Mouse (Mus musculus) heart, embryonic 14.5 days (tissue): ENCODE measurements around the gene Nfic. TPM values are rescaled to one million over a fixed set of nuclear protein-coding genes. Genes with fewer than 3 reads are reported as not detected.
A peak's percentile ranks its signal among the peaks of the same experiment; 100 is the strongest.

Source experiments
- ATAC-seq: fragments of 200-750 bp; cut with Nextera tagmentation; 2 replicates; pipeline ENCODE4 v1.8.0; 2017; ENCODE audit warnings: low read depth, moderate TSS enrichment; ENCODE audit not compliant: insufficient number of reproducible peaks, insufficient read depth, low FRiP score
- H3K27ac ChIP-seq, 2 experiments: fragments of 200-500 bp in 1 of 2; fragments of 300-500 bp in 1 of 2; sonication (generic) in 1 of 2; replicated peaks in 1 of 2; 2 replicates each; pipeline ENCODE4 v1.5.1; 2012 to 2014; ENCODE audit warnings: low read depth in 2 of 2, low read length in 2 of 2, control low read depth in 1 of 2, mild to moderate bottlenecking in 1 of 2, mixed read lengths in 1 of 2; ENCODE audit not compliant: control insufficient read depth in 1 of 2, insufficient read depth in 1 of 2
- H3K27me3 ChIP-seq: fragments of 300-500 bp; sonication (generic); 2 replicates; pipeline ENCODE4 v1.6.1; 2014; ENCODE audit warnings: mild to moderate bottlenecking, low read length, control low read depth; ENCODE audit not compliant: control insufficient read depth, insufficient read depth
- H3K36me3 ChIP-seq: fragments of 300-500 bp; sonication (generic); 2 replicates; pipeline ENCODE4 v1.6.1; 2014; ENCODE audit warnings: mild to moderate bottlenecking, control low read depth, low read length, mixed read lengths; ENCODE audit not compliant: control insufficient read depth, insufficient read depth
- H3K4me1 ChIP-seq, 2 experiments: fragments of 200-500 bp in 1 of 2; fragments of 300-500 bp in 1 of 2; sonication (generic) in 1 of 2; 2 replicates each; pipeline ENCODE4 v1.6.1; 2012 to 2014; ENCODE audit warnings: low read length in 2 of 2, control low read depth in 1 of 2, mixed read lengths in 1 of 2; ENCODE audit not compliant: control insufficient read depth in 2 of 2, insufficient read depth in 2 of 2
- H3K4me2 ChIP-seq: fragments of 300-500 bp; sonication (generic); 2 replicates; pipeline ENCODE4 v1.6.1; 2014; ENCODE audit warnings: mild to moderate bottlenecking, low read length
- H3K4me3 ChIP-seq, 2 experiments: fragments of 200-500 bp in 1 of 2; fragments of 300-500 bp in 1 of 2; sonication (generic) in 1 of 2; 2 replicates each; pipeline ENCODE4 v1.5.1; 2012 to 2014; ENCODE audit warnings: low read length in 2 of 2, mild to moderate bottlenecking in 2 of 2, control low read depth in 1 of 2, low read depth in 1 of 2, moderate library complexity in 1 of 2; ENCODE audit not compliant: control insufficient read depth in 1 of 2, insufficient read depth in 1 of 2
- H3K9ac ChIP-seq: fragments of 300-500 bp; sonication (generic); 2 replicates; pipeline ENCODE4 v1.6.1; 2014; ENCODE audit warnings: mild to moderate bottlenecking, low read length
- H3K9me3 ChIP-seq: fragments of 300-500 bp; sonication (generic); 2 replicates; pipeline ENCODE4 v1.6.1; 2016; ENCODE audit warnings: low read length, control low read depth; ENCODE audit not compliant: control insufficient read depth
- WGBS: fragments of 180-500 bp; shearing (Covaris S2); extraction: QIAGEN DNeasy Blood & Tissue Kit; methylation state at CpG from one replicate; pipeline ENCODE4 v1.1.7; 2014; 5-methylcytosine and 5-hydroxymethylcytosine counted together
- polyA plus RNA-seq: library from polyadenylated mRNA; unstranded; fragments of >200 nt; fragmentation: Nextera tagmentation; extraction: Ambion mirVana; gene quantifications from 2 replicates; pipeline ENCODE4 v1.2.1, GENCODE M21; 2014

Gene Nfic
- 45.0 and 47.0 TPM in 2 replicates for polyA plus RNA-seq

DNA sequence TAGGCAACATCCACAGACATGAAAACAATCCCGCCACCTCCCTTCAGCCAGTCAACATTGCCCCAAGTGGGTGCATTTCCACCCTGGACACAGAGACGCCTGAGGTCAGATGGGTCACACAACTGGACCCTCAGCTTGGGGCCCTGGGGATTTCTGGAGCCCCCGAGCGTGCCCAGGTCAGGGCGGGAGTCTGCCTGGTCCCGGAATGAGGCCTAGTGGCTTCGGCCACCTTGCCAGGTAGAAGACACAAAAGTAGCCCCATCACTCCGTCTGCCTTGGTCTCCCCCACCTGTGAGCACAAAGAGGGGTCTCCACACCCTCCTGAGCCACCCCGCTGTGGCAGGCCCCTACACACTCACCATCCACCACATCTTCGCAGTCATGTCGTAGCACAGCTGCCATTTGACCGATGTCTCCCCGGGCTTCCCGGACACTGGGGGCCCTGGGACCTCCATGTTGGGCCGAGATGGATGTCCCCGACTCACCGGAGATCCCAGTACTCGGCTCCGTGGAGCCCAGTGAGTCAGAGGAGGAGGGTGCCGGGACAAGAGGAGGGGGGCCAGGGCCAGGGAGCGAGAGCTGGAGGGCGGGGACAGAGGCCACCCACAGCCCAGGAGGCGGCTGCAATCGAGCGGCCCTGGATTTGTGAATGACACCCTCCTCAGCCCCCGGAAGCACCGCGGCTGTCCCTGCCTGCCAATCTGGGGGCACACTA lies at the start of gene Nfic:
Gene Nfic, minus strand, starts transcription at position 455 of the 715 bp plus-strand sequence.
- Histone ChIP-seq H3K9me3 (no peaks in the 10 kb centered on the region), H3K36me3 (no peaks in the 10 kb centered on the region), H3K27me3 (peaks cover 97% of the 10 kb centered on the region), H3K4me2 (no peak within 1 kb of the TSS), H3K4me1 (peaks cover 0 to 2% of the 10 kb centered on the region in 2 experiments; a peak in 2 of 4 replicates), H3K9ac (no peak within 1 kb of the TSS), H3K4me3 (no peak within 1 kb of the TSS), H3K27ac (no peak within 1 kb of the TSS)
- ATAC-seq = no peak
- WGBS = 64% methylated on average over 28 of the region's 28 CpGs

DNA sequence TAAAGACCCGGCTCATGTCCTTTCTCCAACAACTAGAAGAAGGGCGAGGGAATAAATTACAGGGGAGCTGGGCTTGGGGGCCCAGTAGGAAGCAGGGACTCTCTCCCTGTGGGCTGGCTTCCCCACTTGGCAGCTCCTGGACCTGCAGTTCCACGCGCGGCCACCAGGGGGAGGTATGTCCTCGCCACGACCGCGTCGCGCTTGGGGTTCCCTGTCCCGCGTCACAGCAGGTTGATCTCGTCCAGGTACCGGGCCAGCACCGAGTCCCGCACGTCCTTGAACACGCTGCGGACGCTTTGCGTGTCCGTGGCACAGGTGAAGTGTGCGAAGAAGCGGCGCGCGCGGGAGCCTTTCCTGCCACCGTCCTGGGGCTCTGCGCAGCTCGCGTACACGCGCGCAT lies 47.2 kb upstream of the Nfic start:
- peak overlapping the region; percentile 48 for H3K9ac ChIP-seq
- no peaks in the 10 kb centered on the region for H3K36me3 ChIP-seq
- H3K27me3 ChIP-seq = peaks cover 11% of the 10 kb centered on the region
- peak overlapping the region; percentile 69 for H3K4me2 ChIP-seq
- 11% methylated on average over 36 of the region's 36 CpGs for WGBS
- no peak overlapping the region for H3K27ac ChIP-seq
- peak overlapping the region; percentile 35 for H3K4me3 ChIP-seq
- 0 out of 2 replicates have a peak, but pooled peaks have one; percentile 34 for ATAC-seq
- no peaks in the 10 kb centered on the region for H3K9me3 ChIP-seq
- no peaks in the 10 kb centered on the region; a peak in 1 of 4 replicates for H3K4me1 ChIP-seq

DNA sequence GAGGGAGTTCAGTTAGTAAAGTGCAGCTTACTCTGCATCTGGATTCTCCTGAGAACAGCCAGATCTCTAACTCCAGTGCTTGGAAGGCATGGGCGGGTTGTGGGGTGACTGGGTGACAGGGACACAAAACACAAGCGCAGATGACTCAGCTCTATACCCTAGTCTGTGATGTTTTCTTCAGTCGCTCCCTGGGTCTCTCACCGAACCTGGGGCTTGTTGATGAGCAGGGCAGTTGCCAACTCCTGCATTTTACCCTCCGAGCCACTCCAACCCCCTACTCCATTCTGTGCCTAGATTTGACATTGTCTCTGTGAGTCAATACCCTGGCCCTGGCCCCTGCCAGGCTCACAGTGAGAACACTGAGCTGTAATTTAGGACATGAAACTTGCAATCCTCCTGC lies 46.4 kb upstream of the Nfic start:
- 81% methylated on average over 5 of the region's 5 CpGs for WGBS

DNA sequence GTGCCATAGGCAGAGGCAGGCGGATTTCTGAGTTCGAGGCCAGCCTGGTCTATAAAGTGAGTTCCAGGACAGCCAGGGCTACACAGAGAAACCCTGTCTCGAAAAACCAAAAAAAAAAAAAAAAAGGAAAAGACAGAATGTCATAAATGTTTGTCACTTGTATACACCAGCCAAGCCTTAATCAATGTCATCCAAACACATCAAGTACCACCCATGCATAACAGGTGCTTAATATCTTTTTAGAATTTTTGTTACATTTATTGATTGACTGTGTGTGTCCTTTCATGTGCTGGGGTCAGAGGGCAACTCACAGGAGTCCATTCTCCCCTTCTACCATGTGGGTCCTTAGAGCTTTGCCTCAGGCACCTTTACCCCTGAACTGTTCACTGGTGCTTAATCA lies 44.6 kb upstream of the Nfic start, which contains the start of gene S1pr4:
Gene S1pr4, minus strand, starts transcription at position 101 of the 400 bp plus-strand sequence.
- ATAC-seq = no peak
- no peak within 1 kb of the TSS for H3K9ac ChIP-seq
- H3K27ac ChIP-seq = no peak within 1 kb of the TSS

More for the DNA sequence above, 46.4 kb upstream of the Nfic start:
- H3K4me3 ChIP-seq = no peak overlapping the region
- no peak for ATAC-seq
- no peaks in the 10 kb centered on the region for H3K9me3 ChIP-seq
- H3K4me2 ChIP-seq = no peak overlapping the region
- H3K36me3 ChIP-seq = no peaks in the 10 kb centered on the region
- no peaks in the 10 kb centered on the region; a peak in 1 of 4 replicates for H3K4me1 ChIP-seq
- peaks cover 11% of the 10 kb centered on the region for H3K27me3 ChIP-seq
- no peak overlapping the region for H3K9ac ChIP-seq
- no peak overlapping the region for H3K27ac ChIP-seq

DNA sequence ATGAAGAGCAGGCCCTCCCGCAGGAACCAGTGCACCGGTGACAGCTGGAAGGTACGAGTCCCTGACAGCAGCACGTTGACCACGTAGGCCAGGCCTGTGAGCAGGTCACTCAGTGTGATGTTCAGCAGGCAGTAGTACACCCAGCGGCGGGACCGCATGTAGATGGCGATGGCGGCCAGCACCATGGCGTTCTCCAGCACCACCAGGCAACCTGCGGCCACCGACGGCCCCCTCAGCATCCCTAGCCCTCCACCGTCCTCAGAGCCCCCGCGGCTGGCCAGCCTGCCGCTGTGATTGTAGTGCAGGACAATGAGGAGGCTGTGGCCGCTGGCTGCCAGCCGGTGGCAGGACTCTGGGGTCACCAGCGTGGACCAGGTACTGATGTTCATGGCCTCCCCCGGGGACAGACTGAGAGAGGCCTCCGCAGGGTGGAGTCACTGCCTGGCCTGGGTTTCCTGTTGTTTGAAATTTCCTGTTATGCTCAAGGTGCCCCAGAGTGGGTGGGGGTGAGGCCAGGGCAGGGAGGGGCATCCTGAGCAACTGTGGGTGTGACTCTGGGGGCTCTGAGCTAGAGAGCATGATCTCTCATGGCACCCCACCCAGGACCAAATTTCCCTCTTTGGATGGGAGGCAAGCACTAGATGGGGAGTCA lies 43.9 kb upstream of the Nfic start:
- WGBS = 65% methylated on average over 23 of the region's 23 CpGs
- ATAC-seq = no peak
- no peak overlapping the region for H3K9ac ChIP-seq

More for the DNA sequence above, 44.6 kb upstream of the Nfic start, which contains the start of gene S1pr4:
- H3K9me3 ChIP-seq = no peaks in the 10 kb centered on the region
- H3K4me1 ChIP-seq = peaks cover 5% of the 10 kb centered on the region in 2 experiments; a peak in 3 of 4 replicates
- WGBS = 83% methylated on average over 3 of the region's 3 CpGs
- no peak within 1 kb of the TSS for H3K4me2 ChIP-seq
- H3K4me3 ChIP-seq = no peak within 1 kb of the TSS
- H3K27me3 ChIP-seq = peaks cover 11% of the 10 kb centered on the region
- no peaks in the 10 kb centered on the region for H3K36me3 ChIP-seq

DNA sequence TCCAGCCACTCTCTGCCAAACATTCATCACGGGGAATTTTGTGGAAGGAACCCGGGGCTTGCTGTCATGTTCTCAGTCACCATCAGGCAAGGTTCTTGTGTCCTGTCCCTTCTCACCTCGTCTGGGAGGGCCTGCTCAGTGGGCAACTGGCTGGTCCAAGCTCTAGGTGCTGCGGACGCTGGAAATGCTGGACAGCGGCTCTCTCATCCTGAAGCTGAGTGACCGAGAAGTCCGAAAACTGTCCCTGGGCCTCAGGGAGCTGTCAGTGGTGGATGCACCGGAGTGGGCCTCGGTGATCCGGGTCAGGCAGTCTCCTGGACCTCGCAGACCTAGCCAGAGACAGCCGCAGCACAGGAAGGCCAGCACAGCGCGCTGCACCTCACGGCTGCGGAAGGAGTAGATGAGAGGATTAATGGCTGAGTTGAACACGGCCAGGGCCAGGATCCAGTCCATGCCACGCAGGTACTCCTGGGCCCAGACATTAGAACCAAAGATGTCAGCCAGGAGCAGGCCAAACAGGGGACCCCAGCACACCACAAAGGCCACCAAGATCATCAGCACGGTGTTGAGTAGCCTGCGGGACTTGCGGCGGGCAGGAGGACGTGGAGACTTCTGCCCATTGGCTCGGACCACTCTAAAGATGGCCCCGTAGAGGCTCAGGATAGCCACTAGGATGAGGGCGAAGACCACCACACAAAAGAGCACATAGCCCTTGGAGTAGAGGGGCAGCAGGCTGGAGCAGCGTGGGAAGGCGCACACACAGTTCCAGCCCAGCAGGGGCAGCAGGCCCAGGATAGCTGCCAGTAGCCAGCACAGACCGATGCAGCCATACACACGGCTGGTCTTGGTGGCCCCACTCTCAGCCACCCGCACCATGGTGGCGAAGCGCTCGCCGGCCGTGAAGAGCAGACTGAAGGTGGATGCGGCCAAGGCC lies 43.1 kb upstream of the Nfic start:
- no peak for ATAC-seq
- H3K4me3 ChIP-seq = no peak overlapping the region
- no peak overlapping the region for H3K9ac ChIP-seq
- H3K27me3 ChIP-seq = peaks cover 7% of the 10 kb centered on the region
- no peaks in the 10 kb centered on the region for H3K9me3 ChIP-seq
- H3K4me2 ChIP-seq = no peak overlapping the region
- 79% methylated on average over 38 of the region's 38 CpGs for WGBS
- H3K4me1 ChIP-seq = peaks cover 9 to 12% of the 10 kb centered on the region in 2 experiments; a peak in 3 of 4 replicates
- no peak overlapping the region for H3K27ac ChIP-seq
- no peaks in the 10 kb centered on the region for H3K36me3 ChIP-seq

More for the DNA sequence above, 43.9 kb upstream of the Nfic start:
- peaks cover 9 to 12% of the 10 kb centered on the region in 2 experiments; a peak in 3 of 4 replicates for H3K4me1 ChIP-seq
- no peak overlapping the region for H3K4me2 ChIP-seq
- no peaks in the 10 kb centered on the region for H3K36me3 ChIP-seq
- H3K9me3 ChIP-seq = no peaks in the 10 kb centered on the region
- no peak overlapping the region for H3K27ac ChIP-seq
- H3K27me3 ChIP-seq = peaks cover 11% of the 10 kb centered on the region
- H3K4me3 ChIP-seq = no peak overlapping the region
